Mouse (Mus musculus) myocyte (in vitro differentiated cells): ENCODE measurements at regions not wholly inside any gene's neighbourhood (a gene's known extent, or its start where the extent isn't known, plus 50 kb on each side); places are given as distances from the start of the nearest gene placed in this dataset.

Experiments used
- CEBPB ChIP-seq: IDR thresholded peaks from 2 replicates; pipeline ENCODE4 v1.6.1; 2011; ENCODE audit warnings: mild to moderate bottlenecking, moderate library complexity; ENCODE audit not compliant: poor library complexity, insufficient read depth, severe bottlenecking
- MYOD1 ChIP-seq, 3 experiments: IDR thresholded peaks; one replicate each; pipeline ENCODE4 v1.6.1; 2011; ENCODE audit warnings: control low read depth in 2 of 3, low read depth in 2 of 3, mild to moderate bottlenecking in 2 of 3, moderate library complexity in 1 of 3; ENCODE audit not compliant: insufficient read length in 2 of 3, control insufficient read depth in 1 of 3
- POLR2A ChIP-seq: IDR thresholded peaks from one replicate; pipeline ENCODE4 v1.6.1; 2011; ENCODE audit warnings: low read depth, mild to moderate bottlenecking, control low read depth, moderate library complexity; ENCODE audit not compliant: insufficient read length
- POLR2AphosphoS2 ChIP-seq: IDR thresholded peaks from one replicate; pipeline ENCODE4 v1.6.1; 2011; ENCODE audit warnings: low read depth, control low read depth; ENCODE audit not compliant: insufficient read length
- USF1 ChIP-seq: IDR thresholded peaks from one replicate; pipeline ENCODE4 v1.6.1; 2011; ENCODE audit warnings: low read depth, mild to moderate bottlenecking, control low read depth, moderate library complexity

GRCm38 (mm10) chr11:117544926-117545325 is 60.8 kb downstream of the Gm11733 start:
- TF ChIP-seq MYOD1 (IDR thresholded peaks at IDR 0.05; ENCODE audit: control insufficient read depth in 1 of 3, insufficient read length in 2 of 3, low read depth in 2 of 3) (peak in 1 of 3 experiments; percentile 1), POLR2AphosphoS2 (no peak), POLR2A (no peak), USF1 (no peak), CEBPB (no peak)
